Mouse (Mus musculus) heart, postnatal 0 days (tissue): ENCODE results near the gene Akr1d1. TPM values are rescaled to one million over a fixed set of nuclear protein-coding genes. Genes with fewer than 3 reads are reported as not detected.

Experiments
- ATAC-seq: fragments of 200-750 bp; cut with Nextera tagmentation; 2 replicates; pipeline ENCODE4 v1.8.0; 2017; ENCODE audit warnings: low read depth, moderate number of reproducible peaks, moderate library complexity; ENCODE audit not compliant: insufficient read depth
- DNase-seq: peaks from one replicate; pipeline ENCODE4 v3.0.0-alpha.2; 2016; ENCODE audit warnings: low spot score
- H3K27ac ChIP-seq: fragments of 300-500 bp; sonication (generic); 2 replicates; pipeline ENCODE4 v1.5.1; 2014; ENCODE audit warnings: low read depth, mild to moderate bottlenecking
- H3K27me3 ChIP-seq: fragments of 300-500 bp; sonication (generic); 2 replicates; pipeline ENCODE4 v1.6.1; 2014; ENCODE audit warnings: low read length, mixed read lengths; ENCODE audit not compliant: control insufficient read depth, insufficient read depth
- H3K36me3 ChIP-seq: fragments of 300-500 bp; sonication (generic); replicated peaks from 2 replicates; pipeline ENCODE4 v1.6.1; 2014; ENCODE audit warnings: low read length, mixed read lengths; ENCODE audit not compliant: control insufficient read depth, insufficient read depth
- H3K4me1 ChIP-seq: fragments of 300-500 bp; sonication (generic); 2 replicates; pipeline ENCODE4 v1.6.1; 2014; ENCODE audit warnings: antibody characterized with exemption; ENCODE audit not compliant: control insufficient read depth, insufficient read depth
- H3K4me2 ChIP-seq: fragments of 300-500 bp; sonication (generic); 2 replicates; pipeline ENCODE4 v1.6.1; 2014; ENCODE audit warnings: low read depth, mild to moderate bottlenecking, low read length, moderate library complexity
- H3K4me3 ChIP-seq: fragments of 300-500 bp; sonication (generic); 2 replicates; pipeline ENCODE4 v1.5.1; 2014; ENCODE audit warnings: low read depth, low read length
- H3K9ac ChIP-seq: fragments of 300-500 bp; sonication (generic); replicated peaks from 2 replicates; pipeline ENCODE4 v1.6.1; 2014; ENCODE audit warnings: low read depth, low read length, mixed read lengths
- H3K9me3 ChIP-seq: fragments of 300-500 bp; sonication (generic); replicated peaks from 2 replicates; pipeline ENCODE4 v1.6.1; 2016; ENCODE audit warnings: low read length; ENCODE audit not compliant: control insufficient read depth
- CTCF ChIP-seq: IDR thresholded peaks from 2 replicates; pipeline ENCODE4 v1.5.1; 2016; ENCODE audit warnings: antibody characterized with exemption, control low read depth, low read depth
- EP300 ChIP-seq: IDR thresholded peaks from 2 replicates; pipeline ENCODE4 v1.6.1; 2016; ENCODE audit warnings: antibody characterized with exemption, low read depth
- WGBS: fragments of 180-500 bp; shearing (Covaris S2); extraction: QIAGEN DNeasy Blood & Tissue Kit; methylation state at CpG from one replicate; pipeline ENCODE4 v1.1.7; 2014; 5-methylcytosine and 5-hydroxymethylcytosine counted together
- polyA plus RNA-seq: library from polyadenylated mRNA; unstranded; fragments of >200 nt; fragmentation: Nextera tagmentation; extraction: Ambion mirVana; gene quantifications from 2 replicates; pipeline ENCODE4 v1.2.1, GENCODE M21; 2015
- total RNA-seq: library from RNA; depleted of rRNA; stranded (reverse); fragments of >200 nt; gene quantifications from 2 replicates; pipeline ENCODE4 v1.2.3, GENCODE M21; 2014; ENCODE audit warnings: low replicate concordance; rRNA removed

The Akr1d1 gene
- total and polyA plus RNA-seq, 2 experiments from 2014 or later: not detected

- ATAC-seq: no peak
- Histone ChIP-seq H3K27ac (peak overlapping the region; percentile 48; the same call in 1 of the 2 replicates), H3K4me2 (no peak overlapping the region), H3K9ac (no peak overlapping the region), H3K4me3 (no peak overlapping the region), H3K27me3 (no peaks in the 10 kb centered on the region), H3K9me3 (no peaks in the 10 kb centered on the region), H3K36me3 (no peaks in the 10 kb centered on the region), H3K4me1 (no peaks in the 10 kb centered on the region)
- TF ChIP-seq CTCF (no peak), EP300 (no peak)
- no peak for DNase-seq
- 51% methylated on average over 3 of the region's 3 CpGs for WGBS
Measured at GRCm38 (mm10) chr6:37607511-37608289, 77.7 kb downstream of the Akr1d1 start.

GRCm38 (mm10) chr6:37612603-37613284 lies 82.8 kb downstream of the Akr1d1 start:
- no peaks in the 10 kb centered on the region for H3K27me3 ChIP-seq
- H3K4me3 ChIP-seq: no peak overlapping the region
- 64% methylated on average over 6 of the region's 6 CpGs for whole genome bisulfite sequencing
- no peaks in the 10 kb centered on the region for H3K4me1 ChIP-seq
- ATAC-seq (no peak), DNase-seq (no peak)
- H3K9ac ChIP-seq: no peak overlapping the region
- H3K4me2 ChIP-seq: no peak overlapping the region
- H3K9me3 ChIP-seq: no peaks in the 10 kb centered on the region
- H3K27ac ChIP-seq: no peak overlapping the region
- no peaks in the 10 kb centered on the region for H3K36me3 ChIP-seq
- TF ChIP-seq EP300: no peak

- Histone ChIP-seq H3K9me3 (no peaks in the 10 kb centered on the region), H3K9ac (no peak overlapping the region), H3K4me2 (no peak overlapping the region), H3K4me3 (no peak overlapping the region), H3K4me1 (no peaks in the 10 kb centered on the region), H3K27ac (no peak overlapping the region), H3K27me3 (no peaks in the 10 kb centered on the region), H3K36me3 (no peaks in the 10 kb centered on the region)
- no peak for DNase-seq
- WGBS: 63% methylated on average over 2 of the region's 2 CpGs
- ATAC-seq: no peak
- TF ChIP-seq EP300: no peak
- no peak for TF ChIP-seq CTCF
Measured at GRCm38 (mm10) chr6:37615490-37615889, 85.5 kb downstream of the Akr1d1 start.

- DNase-seq (no peak), ATAC-seq (no peak)
- no peak overlapping the region for H3K27ac ChIP-seq
- H3K36me3 ChIP-seq: no peaks in the 10 kb centered on the region
- no peak overlapping the region for H3K4me3 ChIP-seq
- no peaks in the 10 kb centered on the region for H3K9me3 ChIP-seq
- no peaks in the 10 kb centered on the region for H3K4me1 ChIP-seq
- TF ChIP-seq CTCF: no peak
- no peak for TF ChIP-seq EP300
- H3K4me2 ChIP-seq: no peak overlapping the region
- no peaks in the 10 kb centered on the region for H3K27me3 ChIP-seq
- WGBS: 87% methylated on average over 7 of the region's 7 CpGs
- no peak overlapping the region for H3K9ac ChIP-seq
Measured at GRCm38 (mm10) chr6:37616136-37616535, 86.2 kb downstream of the Akr1d1 start.

- no peaks in the 10 kb centered on the region for H3K4me1 ChIP-seq
- DNase-seq: no peak
- H3K4me2 ChIP-seq: no peak overlapping the region
- H3K27ac ChIP-seq: no peak overlapping the region
- no peak overlapping the region for H3K9ac ChIP-seq
- H3K4me3 ChIP-seq: no peak overlapping the region
- no peaks in the 10 kb centered on the region for H3K36me3 ChIP-seq
- TF ChIP-seq CTCF: no peak
- no peak for TF ChIP-seq EP300
- peak; percentile 27; the same call in 1 of the 2 replicates for ATAC-seq
- H3K9me3 ChIP-seq: no peaks in the 10 kb centered on the region
- no peaks in the 10 kb centered on the region for H3K27me3 ChIP-seq
- 41% methylated on average over 10 of the region's 10 CpGs for whole genome bisulfite sequencing
Measured at GRCm38 (mm10) chr6:37617431-37618011, 87.5 kb downstream of the Akr1d1 start.

Other genes starting within 250 kb of the Akr1d1 start
- 0.11 and 0.66 TPM in 2 replicates for gene Dgki, start 230.0 kb upstream of the Akr1d1 start, total RNA-seq
- gene Dgki, start 230.0 kb upstream of the Akr1d1 start, polyA plus RNA-seq: 0.33 TPM in 2 replicates
- 32.4 and 39.7 TPM in 2 replicates for gene Creb3l2, start 88.0 kb upstream of the Akr1d1 start, total RNA-seq
- 16.3 TPM in 2 replicates for gene Creb3l2, start 88.0 kb upstream of the Akr1d1 start, polyA plus RNA-seq